Mouse (Mus musculus): ENCODE measurements at regions not wholly inside any gene's neighbourhood (a gene's known extent, or its start where the extent isn't known, plus 50 kb on each side); places are given as distances from the start of the nearest gene placed in this dataset.

DNA sequence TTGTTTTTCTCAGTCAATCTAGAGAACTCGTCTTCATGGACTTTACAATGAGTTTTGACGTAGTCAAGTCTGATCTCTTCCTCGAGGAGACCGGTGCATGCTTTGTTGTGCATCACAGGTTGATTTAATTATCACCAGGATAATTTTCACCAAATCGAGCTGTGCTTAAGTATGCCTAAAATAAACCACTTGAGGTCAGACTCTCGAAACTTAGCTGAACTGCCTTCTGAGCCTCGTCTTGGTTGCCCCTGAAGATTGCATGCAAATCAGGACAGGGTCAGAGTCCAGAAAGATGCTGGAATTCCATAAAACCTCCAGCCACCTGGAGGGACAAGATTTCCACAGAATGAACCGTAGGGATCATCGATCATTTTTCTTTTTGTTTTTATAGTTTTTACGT is 71.3 kb upstream of the Nfil3 start:
- TF ChIP-seq CTCF (IDR thresholded peaks at IDR 0.05; ENCODE audit: borderline replicate concordance, extremely low read depth, insufficient read depth, insufficient read length) = no peak
- no peak for TF ChIP-seq POLR2A (IDR thresholded peaks at IDR 0.05; ENCODE audit: borderline replicate concordance, extremely low read depth, insufficient read depth, insufficient read length, poor library complexity, severe bottlenecking)
